Mouse (Mus musculus): ENCODE data around the gene Kbtbd6.
"Not testable (repeated sequence)": the region's sequence is repeated elsewhere in the genome, so short reads cannot be mapped to it uniquely, and the experiment has no call there.

DNA sequence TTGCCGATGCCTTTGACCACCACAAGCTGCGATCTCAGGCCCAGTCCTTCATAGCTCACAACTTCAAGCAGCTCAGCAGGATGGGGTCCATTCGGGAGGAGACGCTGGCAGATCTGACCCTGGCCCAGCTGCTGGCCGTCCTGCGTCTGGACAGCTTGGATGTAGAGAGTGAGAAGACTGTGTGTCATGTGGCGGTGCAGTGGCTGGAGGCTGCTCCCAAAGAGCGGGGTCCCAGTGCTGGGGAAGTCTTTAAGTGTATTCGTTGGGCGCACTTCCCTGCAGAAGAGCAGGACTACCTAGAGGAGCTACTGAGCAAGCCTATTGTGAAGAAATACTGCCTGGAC, 928 bp downstream of the Kbtbd6 start:
- TF ChIP-seq CTCF (IDR thresholded peaks at IDR 0.05; ENCODE audit: extremely low read depth, insufficient read length, insufficient replicate concordance, low read depth, low read length); POLR2A (IDR thresholded peaks at IDR 0.05; ENCODE audit: low read depth, low read length): not testable (repeated sequence)

All from small intestine, adult 2 months (tissue).